Mouse (Mus musculus): ENCODE data around the gene Fam178b. TPM values are rescaled to one million over a fixed set of nuclear protein-coding genes. Genes with fewer than 3 reads are reported as not detected.
"Not testable (repeated sequence)": the region's sequence is repeated elsewhere in the genome, so short reads cannot be mapped to it uniquely, and the experiment has no call there.

The Fam178b gene
- polyA plus RNA-seq, 1 experiment from 2014 or later = not detected

GRCm38 (mm10) chr1:36632090-36632489 is 50.9 kb downstream of the Fam178b start:
- no peaks in the 10 kb centered on the region for H3K27me3 ChIP-seq
- POLR2A ChIA-PET = interaction anchor here (0.6 kb wide), 2 partner anchors 33 to 36 kb away, joined by 3 to 4 read pairs; no protein-coding TSS in a partner anchor
- no peak for ATAC-seq
- CTCF ChIA-PET = interaction anchor here (1.8 kb wide), 1 partner anchor 85 kb away, joined by 5 read pairs; the partner anchor contains the start of gene Ankrd39
- in situ Hi-C loops (cut with MboI; ENCODE audit: low pct_unique_long_range_greater_than_20kb) = loop anchor here (5.0 kb wide), 1 partner anchor 75 kb away; the partner anchor contains the start of gene Sema4c
- no peak for TF ChIP-seq CTCF (IDR thresholded peaks at IDR 0.05)
- no peak for DNase-seq (ENCODE audit: low read depth, low spot score)

DNA sequence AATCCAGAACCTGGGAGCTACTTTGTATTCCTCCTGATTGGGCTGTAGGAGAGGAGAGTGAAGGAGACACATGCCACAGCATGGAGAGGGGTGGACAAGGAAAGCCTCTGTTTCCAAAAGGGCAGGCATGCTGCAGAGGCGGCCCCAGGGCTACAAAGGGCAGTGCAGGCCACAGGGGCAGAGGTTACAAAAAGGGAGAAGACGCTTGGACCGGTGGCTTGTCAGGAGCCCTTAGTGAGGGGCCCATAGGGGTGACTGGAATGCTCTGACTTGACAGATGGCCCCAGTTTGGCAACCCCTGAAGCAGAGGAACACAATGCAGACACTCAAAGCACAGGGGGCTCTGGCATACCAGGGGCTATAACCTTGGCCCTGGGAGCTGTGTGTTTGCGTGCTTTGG is 51.6 kb downstream of the Fam178b start:
- no peak for ATAC-seq
- in situ Hi-C loops (cut with MboI; ENCODE audit: low pct_unique_long_range_greater_than_20kb) = loop anchor here (5.0 kb wide), 1 partner anchor 74 kb away; the partner anchor contains the start of gene Sema4c
- CTCF ChIA-PET = no interaction called here

GRCm38 (mm10) chr1:36630053-36630739 is 52.8 kb downstream of the Fam178b start:
- in situ Hi-C loops (cut with MboI; ENCODE audit: low pct_unique_long_range_greater_than_20kb) = loop anchor here (5.0 kb wide), 1 partner anchor 73 kb away; the partner anchor contains the start of gene Sema4c
- CTCF ChIA-PET = no interaction called here
- no peak for TF ChIP-seq CTCF (IDR thresholded peaks at IDR 0.05)
- no peak for DNase-seq (ENCODE audit: low read depth, low spot score)
- POLR2A ChIA-PET = no interaction called here
- ATAC-seq = no peak
- no peaks in the 10 kb centered on the region for H3K27me3 ChIP-seq

More for the DNA sequence above, 51.6 kb downstream of the Fam178b start:
- no peak for TF ChIP-seq CTCF (IDR thresholded peaks at IDR 0.05)
- no peaks in the 10 kb centered on the region for H3K27me3 ChIP-seq
- DNase-seq (ENCODE audit: low read depth, low spot score) = no peak
- POLR2A ChIA-PET = interaction anchor here (0.6 kb wide), 2 partner anchors 32 to 35 kb away, joined by 3 to 4 read pairs; no protein-coding TSS in a partner anchor

DNA sequence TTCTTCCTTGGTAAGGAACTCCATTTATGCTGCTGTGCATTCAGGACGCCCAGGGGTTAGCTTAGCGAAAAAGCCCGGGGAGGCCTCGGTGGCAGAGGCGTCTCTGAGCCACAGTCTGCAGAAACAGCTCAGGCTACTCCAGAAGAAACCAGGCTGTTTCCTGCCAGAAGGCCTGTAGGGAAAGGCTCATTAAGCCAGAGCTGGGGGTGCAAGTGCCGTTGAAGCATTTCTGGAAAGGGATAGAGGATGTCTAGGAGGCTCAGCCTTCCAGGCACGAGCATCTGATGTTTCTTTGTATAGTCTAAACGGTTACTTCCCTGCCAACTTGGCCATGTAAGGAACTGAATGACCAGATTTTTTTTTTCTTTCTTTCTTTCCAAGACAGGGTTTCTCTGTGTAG is 54.4 kb downstream of the Fam178b start:
- DNase-seq (ENCODE audit: low read depth, low spot score) = no peak
- no peaks in the 10 kb centered on the region for H3K27me3 ChIP-seq
- in situ Hi-C loops (cut with MboI; ENCODE audit: low pct_unique_long_range_greater_than_20kb) = no loop called here
- no peak for TF ChIP-seq CTCF (IDR thresholded peaks at IDR 0.05)
- CTCF ChIA-PET = interaction anchor here (1.6 kb wide), 1 partner anchor 81 kb away, joined by 5 read pairs; the partner anchor contains the start of gene Ankrd39
- no peak for ATAC-seq
- POLR2A ChIA-PET = no interaction called here

DNA sequence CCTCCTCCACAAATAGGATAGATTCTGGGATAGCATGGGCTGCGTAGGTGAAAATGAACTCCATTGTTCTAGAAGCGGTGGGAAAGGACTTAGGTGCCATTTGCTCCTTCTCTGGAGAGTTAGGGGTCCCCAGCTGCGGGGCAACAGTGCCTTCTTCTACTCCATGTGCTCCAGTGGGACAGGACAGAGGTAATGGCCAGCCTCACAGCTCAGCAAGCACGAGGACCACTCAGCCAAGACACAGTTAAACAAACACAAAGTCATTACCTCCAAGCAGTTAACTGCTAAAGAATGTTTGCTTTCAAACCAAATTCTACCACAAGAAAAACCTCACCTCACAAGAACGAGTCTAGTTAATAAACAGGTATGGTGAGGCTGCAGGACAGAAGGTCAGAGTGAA is 57.5 kb downstream of the Fam178b start:
- in situ Hi-C loops (cut with MboI; ENCODE audit: low pct_unique_long_range_greater_than_20kb) = no loop called here
- ChIA-PET CTCF (no interaction called here), POLR2A (no interaction called here)
- no peaks in the 10 kb centered on the region for H3K27me3 ChIP-seq
- TF ChIP-seq CTCF (IDR thresholded peaks at IDR 0.05) = no peak
- peak; percentile 36 for ATAC-seq
- no peak for DNase-seq (ENCODE audit: low read depth, low spot score)

DNA sequence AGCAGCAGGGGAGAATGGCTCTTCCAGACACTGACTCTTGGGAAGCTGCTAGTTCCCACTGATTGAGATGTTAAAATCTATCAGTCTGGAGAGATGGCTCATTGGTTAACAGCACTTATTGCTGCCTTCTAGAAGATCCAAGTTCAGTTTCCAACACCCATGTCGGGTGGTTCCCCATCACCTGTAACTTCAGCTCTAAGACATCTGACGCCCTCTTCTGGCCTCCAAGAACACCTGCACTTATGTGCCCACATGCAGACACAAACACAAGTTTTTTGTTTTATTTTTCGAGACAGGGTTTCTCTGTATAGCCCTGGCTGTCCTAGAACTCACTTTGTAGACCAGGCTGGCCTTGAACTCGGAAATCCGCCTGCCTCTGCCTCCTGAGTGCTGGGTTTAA is 67.0 kb downstream of the Fam178b start:
- DNase-seq (ENCODE audit: low read depth, low spot score); in situ Hi-C loops (cut with MboI; ENCODE audit: low pct_unique_long_range_greater_than_20kb); H3K27me3 ChIP-seq; ATAC-seq; POLR2A ChIA-PET: not testable (repeated sequence)
- CTCF ChIA-PET = interaction anchor here (0.9 to 1.6 kb wide), 3 partner anchors 10 to 69 kb away, joined by 4 to 5 read pairs (median 4); partner anchors contain the start of gene Ankrd39

DNA sequence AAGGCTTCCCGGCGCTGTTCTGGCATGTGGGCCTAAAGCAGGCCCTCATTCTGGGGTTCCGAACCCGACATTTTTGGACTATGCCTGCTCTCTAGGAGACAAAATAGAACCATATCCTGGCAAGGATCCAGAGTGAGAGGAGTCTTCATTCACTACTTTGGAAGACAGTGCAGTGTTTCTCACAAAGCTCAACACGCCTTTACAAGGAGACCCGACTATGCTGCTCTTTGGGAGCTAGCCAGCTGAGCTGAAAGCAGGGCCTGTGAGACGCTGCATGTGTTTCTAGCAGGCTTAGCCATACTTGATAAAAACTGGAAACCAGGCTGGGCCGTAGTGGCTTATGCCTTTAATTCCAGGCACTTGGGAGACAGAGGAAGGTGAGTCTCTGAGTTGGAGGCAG is 67.8 kb downstream of the Fam178b start:
- no peak for DNase-seq (ENCODE audit: low read depth, low spot score)
- ATAC-seq = no peak
- no peaks in the 10 kb centered on the region for H3K27me3 ChIP-seq
- ChIA-PET POLR2A (no interaction called here), CTCF (interaction anchor here (0.9 to 1.6 kb wide), 3 partner anchors 9 to 68 kb away, joined by 4 to 5 read pairs (median 4); partner anchors contain the start of gene Ankrd39)
- in situ Hi-C loops (cut with MboI; ENCODE audit: low pct_unique_long_range_greater_than_20kb) = no loop called here
- TF ChIP-seq CTCF (IDR thresholded peaks at IDR 0.05) = no peak

DNA sequence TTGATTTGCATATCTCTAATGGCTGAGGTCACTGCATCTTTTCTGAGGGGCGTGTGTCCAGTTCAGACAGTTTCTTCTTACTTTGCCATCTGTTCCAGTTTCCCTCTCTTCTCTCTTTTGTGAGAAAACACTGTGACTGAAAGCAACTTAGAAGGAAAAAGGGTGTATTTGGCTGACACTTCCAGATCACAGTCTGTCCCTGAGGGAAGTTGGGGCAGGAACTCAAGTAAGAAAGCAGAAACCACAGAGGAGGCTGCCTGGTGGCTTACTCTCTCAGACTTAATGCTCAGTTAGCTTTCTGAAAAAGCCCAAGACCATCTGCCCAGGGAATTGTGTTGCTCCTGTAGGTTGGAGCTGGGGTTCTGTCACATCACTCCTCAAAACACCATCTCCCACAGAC is 68.4 kb downstream of the Fam178b start:
- ATAC-seq = no peak
- in situ Hi-C loops (cut with MboI; ENCODE audit: low pct_unique_long_range_greater_than_20kb) = no loop called here
- CTCF ChIA-PET = interaction anchor here (1.5 to 1.6 kb wide), 2 partner anchors 21 to 67 kb away, joined by 4 to 5 read pairs; partner anchors contain the start of gene Ankrd39

GRCm38 (mm10) chr1:36613374-36613895 is 69.5 kb downstream of the Fam178b start:
- no peaks in the 10 kb centered on the region for H3K27me3 ChIP-seq
- in situ Hi-C loops (cut with MboI; ENCODE audit: low pct_unique_long_range_greater_than_20kb) = no loop called here
- CTCF ChIA-PET = no interaction called here
- no peak for TF ChIP-seq CTCF (IDR thresholded peaks at IDR 0.05)
- ATAC-seq (no peak), DNase-seq (ENCODE audit: low read depth, low spot score) (no peak)
- POLR2A ChIA-PET = no interaction called here

More for the DNA sequence above, 68.4 kb downstream of the Fam178b start:
- no peak for DNase-seq (ENCODE audit: low read depth, low spot score)
- POLR2A ChIA-PET = no interaction called here
- no peak for TF ChIP-seq CTCF (IDR thresholded peaks at IDR 0.05)
- no peaks in the 10 kb centered on the region for H3K27me3 ChIP-seq

GRCm38 (mm10) chr1:36612362-36612761 is 70.6 kb downstream of the Fam178b start:
- ATAC-seq (no peak), DNase-seq (ENCODE audit: low read depth, low spot score) (no peak)
- in situ Hi-C loops (cut with MboI; ENCODE audit: low pct_unique_long_range_greater_than_20kb) = no loop called here
- ChIA-PET CTCF (interaction anchor here (1.2 kb wide), 1 partner anchor 65 kb away, joined by 4 read pairs; the partner anchor contains the start of gene Ankrd39), POLR2A (no interaction called here)
- TF ChIP-seq CTCF (IDR thresholded peaks at IDR 0.05) = no peak
- no peaks in the 10 kb centered on the region for H3K27me3 ChIP-seq
